Mouse (Mus musculus): ENCODE measurements at regions not wholly inside any gene's neighbourhood (a gene's known extent, or its start where the extent isn't known, plus 50 kb on each side); places are given as distances from the start of the nearest gene placed in this dataset.

GRCm38 (mm10) chr12:54450369-54450768 is 206.0 kb downstream of the Sptssa start:
- no peak for DNase-seq

GRCm38 (mm10) chr12:54448221-54448620 is 208.2 kb downstream of the Sptssa start:
- DNase-seq, result peak; percentile 30

GRCm38 (mm10) chr12:54447354-54447753 is 209.0 kb downstream of the Sptssa start:
- DNase-seq, result no peak

- DNase-seq, result no peak
These were observed 210.0 kb downstream of the Sptssa start for GRCm38 (mm10) chr12:54446356-54446755.

GRCm38 (mm10) chr12:54444416-54444815 is 212.0 kb downstream of the Sptssa start:
- no peak for DNase-seq

- DNase-seq, result peak; percentile 25
These were observed 213.1 kb downstream of the Sptssa start for GRCm38 (mm10) chr12:54443285-54443684.

- no peak for DNase-seq
These were observed 214.0 kb downstream of the Sptssa start for GRCm38 (mm10) chr12:54442408-54442807.

- DNase-seq, result no peak
These were observed 215.4 kb downstream of the Sptssa start for GRCm38 (mm10) chr12:54440851-54441593.

GRCm38 (mm10) chr12:54438793-54439192 is 217.6 kb downstream of the Sptssa start:
- DNase-seq, result no peak

GRCm38 (mm10) chr12:54425236-54425635 is 221.6 kb upstream of the Egln3 start:
- DNase-seq, result no peak

- no peak for DNase-seq
These were observed 211.2 kb upstream of the Egln3 start for GRCm38 (mm10) chr12:54414829-54415228.

GRCm38 (mm10) chr12:54414201-54414600 is 210.5 kb upstream of the Egln3 start:
- peak; percentile 27 for DNase-seq

- no peak for DNase-seq
These were observed 206.5 kb upstream of the Egln3 start for GRCm38 (mm10) chr12:54410038-54410605.

- DNase-seq, result no peak
These were observed 205.2 kb upstream of the Egln3 start for GRCm38 (mm10) chr12:54408906-54409305.

GRCm38 (mm10) chr12:54407301-54407896 is 203.7 kb upstream of the Egln3 start:
- no peak for DNase-seq

- DNase-seq, result peak; percentile 30
These were observed 201.4 kb upstream of the Egln3 start for GRCm38 (mm10) chr12:54405066-54405465.

- no peak for DNase-seq
These were observed 198.9 kb upstream of the Egln3 start for GRCm38 (mm10) chr12:54402591-54402990.

GRCm38 (mm10) chr12:54401665-54402064 is 198.0 kb upstream of the Egln3 start:
- DNase-seq, result no peak

GRCm38 (mm10) chr12:54400084-54400483 is 196.4 kb upstream of the Egln3 start:
- DNase-seq, result no peak

GRCm38 (mm10) chr12:54398080-54398479 is 194.4 kb upstream of the Egln3 start:
- DNase-seq, result no peak

- DNase-seq, result no peak
These were observed 193.3 kb upstream of the Egln3 start for GRCm38 (mm10) chr12:54396952-54397351.

- DNase-seq, result no peak
These were observed 192.7 kb upstream of the Egln3 start for GRCm38 (mm10) chr12:54396341-54396740.

GRCm38 (mm10) chr12:54385401-54385800 is 181.7 kb upstream of the Egln3 start:
- DNase-seq, result no peak

GRCm38 (mm10) chr12:54384116-54384515 is 180.5 kb upstream of the Egln3 start:
- no peak for DNase-seq
